Mouse (Mus musculus): Measurements from ENCODE around the gene 1810024B03Rik. TPM values are rescaled to one million over a fixed set of nuclear protein-coding genes. Genes with fewer than 3 reads are reported as not detected.

1810024B03Rik gene
- polyA plus RNA-seq, 1 experiment from 2014 or later: 1.4 TPM

Other genes with a start within 250 kb of the 1810024B03Rik start
- gene Ap4e1, start 199.6 kb downstream of the 1810024B03Rik start, polyA plus RNA-seq (2015; fragmentation: Nextera tagmentation; extraction: Ambion mirVana): 8.2 and 9.0 TPM in 2 replicates
- gene Blvra, start 137.6 kb downstream of the 1810024B03Rik start, polyA plus RNA-seq (2015; fragmentation: Nextera tagmentation; extraction: Ambion mirVana): 42.0 and 44.0 TPM in 2 replicates
- 43.9 and 51.1 TPM in 2 replicates for gene Ncaph, start 74.3 kb downstream of the 1810024B03Rik start, polyA plus RNA-seq (2015; fragmentation: Nextera tagmentation; extraction: Ambion mirVana)
- 11.9 and 14.1 TPM in 2 replicates for gene Itpripl1, start 64.8 kb downstream of the 1810024B03Rik start, polyA plus RNA-seq (2015; fragmentation: Nextera tagmentation; extraction: Ambion mirVana)
- 32.3 and 43.7 TPM in 2 replicates for gene Snrnp200, start 106 bp upstream of the 1810024B03Rik start, polyA plus RNA-seq (2015; fragmentation: Nextera tagmentation; extraction: Ambion mirVana)
- gene Ciao1, start 39.5 kb upstream of the 1810024B03Rik start, polyA plus RNA-seq (2015; fragmentation: Nextera tagmentation; extraction: Ambion mirVana): 57.5 and 58.7 TPM in 2 replicates
- gene Tmem127, start 39.6 kb upstream of the 1810024B03Rik start, polyA plus RNA-seq (2015; fragmentation: Nextera tagmentation; extraction: Ambion mirVana): 22.0 and 25.9 TPM in 2 replicates
- 99.6 and 102 TPM in 2 replicates for gene Stard7, start 61.9 kb upstream of the 1810024B03Rik start, polyA plus RNA-seq (2015; fragmentation: Nextera tagmentation; extraction: Ambion mirVana)
- 11.6 and 16.7 TPM in 2 replicates for gene Dusp2, start 127.9 kb upstream of the 1810024B03Rik start, polyA plus RNA-seq (2015; fragmentation: Nextera tagmentation; extraction: Ambion mirVana)
- gene Astl, start 130.4 kb upstream of the 1810024B03Rik start, polyA plus RNA-seq (2015; fragmentation: Nextera tagmentation; extraction: Ambion mirVana): 0.08 TPM in 1 of 2 replicates, not detected in the other
- 1.1 and 1.3 TPM in 2 replicates for gene Adra2b, start 154.9 kb upstream of the 1810024B03Rik start, polyA plus RNA-seq (2015; fragmentation: Nextera tagmentation; extraction: Ambion mirVana)
- 0.34 and 0.35 TPM in 2 replicates for gene Gpat2, start 216.9 kb upstream of the 1810024B03Rik start, polyA plus RNA-seq (2015; fragmentation: Nextera tagmentation; extraction: Ambion mirVana)
- 27.1 and 30.8 TPM in 2 replicates for gene Fahd2a, start 236.3 kb upstream of the 1810024B03Rik start, polyA plus RNA-seq (2015; fragmentation: Nextera tagmentation; extraction: Ambion mirVana)